Mouse (Mus musculus) lung, adult 2 months (tissue): ENCODE data around the gene Hist1h4f.

Source experiments
- CTCF ChIP-seq: fragments of 200-500 bp; IDR thresholded peaks from 2 replicates; pipeline ENCODE4 v1.5.1; 2011; ENCODE audit warnings: mild to moderate bottlenecking, low read length, control low read depth; ENCODE audit not compliant: insufficient read depth
- POLR2A ChIP-seq: fragments of 200-500 bp; IDR thresholded peaks from 2 replicates; pipeline ENCODE4 v1.6.1; 2011; ENCODE audit warnings: low read depth, mild to moderate bottlenecking, control low read depth, low read length, borderline replicate concordance; ENCODE audit errors: extremely low read depth

GRCm38 (mm10) chr13:23529480-23530165 is 21.8 kb downstream of the Hist1h4f start:
- TF ChIP-seq POLR2A (no peak), CTCF (no peak)
